Mouse (Mus musculus): Measurements from ENCODE around the gene Rasa4. TPM values are rescaled to one million over a fixed set of nuclear protein-coding genes. Genes with fewer than 3 reads are reported as not detected.
"Not testable (repeated sequence)": the region's sequence is repeated elsewhere in the genome, so short reads cannot be mapped to it uniquely, and the experiment has no call there.

The Rasa4 gene
- polyA plus RNA-seq, 1 experiment from 2014 or later, result 5.2 TPM

DNA sequence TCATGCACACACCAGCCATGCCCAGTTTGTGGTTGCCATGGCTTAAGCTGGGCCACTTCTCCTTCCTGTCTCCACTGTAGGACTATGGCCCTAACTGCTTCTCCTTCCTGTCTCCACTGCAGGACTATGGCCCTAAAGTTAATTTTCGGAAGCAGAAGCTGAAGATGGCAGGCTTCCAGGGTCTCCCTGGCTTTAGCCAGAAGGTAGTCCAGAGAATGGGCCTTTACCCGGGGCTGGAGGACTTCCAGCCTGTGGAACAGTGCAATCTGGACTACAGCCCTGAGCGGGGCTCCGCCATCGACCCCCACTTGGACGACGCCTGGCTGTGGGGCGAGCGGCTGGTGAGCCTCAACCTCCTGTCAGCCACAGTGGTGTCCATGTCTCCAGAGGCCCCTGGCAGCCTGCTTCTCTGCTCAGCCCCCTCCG, 56.4 kb downstream of the Rasa4 start:
- DNase-seq (ENCODE audit: low spot score), result no peak
- Histone ChIP-seq H3K4me3 (ENCODE audit: low read depth, low read length) (no peak overlapping the region), H3K9me3 (ENCODE audit: control insufficient read depth, low read length) (no peaks in the 10 kb centered on the region), H3K4me2 (replicated peaks; ENCODE audit: low read depth, low read length) (no peak overlapping the region), H3K9ac (ENCODE audit: low read depth, low read length) (no peak overlapping the region), H3K27me3 (ENCODE audit: control insufficient read depth, insufficient read depth, low read length) (no peaks in the 10 kb centered on the region), H3K27ac (ENCODE audit: low read depth, low read length) (no peak overlapping the region), H3K36me3 (ENCODE audit: control insufficient read depth, insufficient read depth, low read length) (peaks cover 4% of the 10 kb centered on the region; the same call in 1 of the 2 replicates), H3K4me1 (replicated peaks; ENCODE audit: control insufficient read depth, insufficient read depth, low read length) (no peaks in the 10 kb centered on the region; the same call in 1 of the 2 replicates)
- WGBS, result 95% methylated on average over 10 of the region's 10 CpGs
- no peak for ATAC-seq (ENCODE audit: low FRiP score)

DNA sequence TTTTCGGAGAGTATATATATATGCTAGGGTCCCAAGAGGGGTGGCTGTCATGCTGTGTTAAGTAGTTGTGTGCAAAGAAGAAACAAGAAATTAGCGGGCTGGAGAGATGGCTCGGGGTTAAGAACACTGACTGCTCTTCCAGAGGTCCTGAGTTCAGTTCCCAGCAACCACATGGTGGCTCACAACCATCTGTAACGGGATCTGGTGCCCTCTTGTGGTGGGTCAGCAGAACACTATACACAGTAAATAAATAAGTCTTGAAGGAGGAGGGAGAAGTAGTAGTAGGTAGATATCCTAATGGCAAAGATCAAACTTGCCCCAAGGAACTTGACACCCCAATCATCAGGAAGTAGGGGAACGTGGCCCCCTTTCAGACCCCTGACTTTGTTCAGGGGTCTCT, 59.0 kb downstream of the Rasa4 start:
- Histone ChIP-seq H3K27me3 (ENCODE audit: control insufficient read depth, insufficient read depth, low read length) (no peaks in the 10 kb centered on the region), H3K9ac (ENCODE audit: low read depth, low read length) (no peak overlapping the region), H3K36me3 (ENCODE audit: control insufficient read depth, insufficient read depth, low read length) (peaks cover 4% of the 10 kb centered on the region; the same call in 1 of the 2 replicates), H3K4me1 (replicated peaks; ENCODE audit: control insufficient read depth, insufficient read depth, low read length) (no peaks in the 10 kb centered on the region), H3K4me3 (ENCODE audit: low read depth, low read length) (no peak overlapping the region), H3K4me2 (replicated peaks; ENCODE audit: low read depth, low read length) (no peak overlapping the region), H3K27ac (ENCODE audit: low read depth, low read length) (no peak overlapping the region), H3K9me3 (ENCODE audit: control insufficient read depth, low read length) (no peaks in the 10 kb centered on the region)
- DNase-seq (ENCODE audit: low spot score) (no peak), ATAC-seq (ENCODE audit: low FRiP score) (no peak)
- WGBS, result 85% methylated on average over 5 of the region's 5 CpGs

DNA sequence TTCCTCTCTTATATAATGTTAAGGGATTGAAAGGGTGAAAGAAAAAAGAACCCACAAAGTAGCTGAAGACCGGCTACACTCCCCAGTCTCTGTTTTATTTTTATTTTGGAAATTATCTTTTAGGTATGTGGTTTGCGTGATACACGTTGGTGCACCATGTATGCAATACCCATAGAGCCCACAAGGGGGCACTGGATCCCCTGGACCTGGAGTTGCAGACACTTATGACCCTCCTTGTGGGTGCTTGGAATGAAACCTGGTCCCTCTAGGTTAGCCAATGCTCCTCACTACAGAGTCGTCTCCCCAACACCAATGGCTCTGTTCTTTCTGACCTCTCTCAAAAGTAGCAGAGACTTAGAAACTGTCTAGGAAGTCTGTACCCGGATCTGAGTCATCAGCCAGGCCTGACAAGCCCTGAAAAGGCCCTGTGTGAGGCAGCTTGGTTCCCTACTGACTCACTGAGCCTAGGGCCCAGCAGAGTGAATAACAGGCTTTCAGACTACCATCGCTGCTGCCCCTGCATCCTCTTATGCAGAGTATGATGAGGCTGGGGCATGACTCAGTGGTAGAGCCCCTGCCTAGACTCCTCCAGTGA, 59.5 kb downstream of the Rasa4 start:
- 88% methylated on average over 6 of the region's 6 CpGs for WGBS
- Histone ChIP-seq H3K27me3 (ENCODE audit: control insufficient read depth, insufficient read depth, low read length) (no peaks in the 10 kb centered on the region), H3K27ac (ENCODE audit: low read depth, low read length) (no peak overlapping the region)

DNA sequence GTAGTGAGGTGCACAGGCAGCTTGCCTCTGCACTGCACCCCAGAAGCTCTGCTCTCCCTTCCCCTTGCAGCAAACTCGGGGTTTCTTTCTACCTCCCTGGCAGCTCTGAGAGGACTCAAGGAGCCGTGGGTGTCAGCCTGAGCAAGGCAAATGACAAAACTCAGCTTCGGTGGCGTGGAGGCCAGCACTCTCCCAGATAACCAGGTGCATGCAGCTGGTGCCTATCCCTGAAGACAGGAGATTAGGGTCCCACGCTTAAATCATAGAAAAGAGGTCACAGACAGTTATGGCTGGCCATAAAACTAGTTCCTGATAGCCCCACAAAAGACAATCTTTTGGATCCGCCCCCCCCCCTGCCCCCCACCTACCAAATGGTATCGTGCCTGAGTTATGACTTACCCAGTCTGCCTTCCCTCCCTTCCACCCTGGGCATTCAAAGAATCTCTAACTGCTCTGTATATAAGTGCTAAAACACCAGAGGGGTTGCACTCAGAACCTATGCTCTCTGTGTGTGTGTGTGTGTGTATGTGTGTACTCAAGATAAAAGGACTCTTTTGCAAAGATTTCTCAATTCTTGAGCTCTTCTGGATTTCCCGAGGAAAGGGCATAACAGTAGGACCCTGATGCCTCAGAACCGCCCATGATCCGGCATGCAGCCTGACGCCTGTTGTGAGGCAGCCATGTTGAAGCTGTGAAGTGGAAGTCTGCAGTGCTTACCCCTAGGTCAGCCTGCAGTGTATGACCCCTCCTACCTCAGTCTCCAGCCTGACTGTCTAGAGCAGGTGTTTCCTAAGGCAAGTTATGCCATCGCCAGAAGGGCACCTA, 61.1 kb downstream of the Rasa4 start:
- Histone ChIP-seq H3K4me1 (replicated peaks; ENCODE audit: control insufficient read depth, insufficient read depth, low read length) (no peaks in the 10 kb centered on the region), H3K27me3 (ENCODE audit: control insufficient read depth, insufficient read depth, low read length) (no peaks in the 10 kb centered on the region), H3K9me3 (ENCODE audit: control insufficient read depth, low read length) (no peaks in the 10 kb centered on the region), H3K36me3 (ENCODE audit: control insufficient read depth, insufficient read depth, low read length) (peaks cover 4% of the 10 kb centered on the region; the same call in 1 of the 2 replicates), H3K27ac (ENCODE audit: low read depth, low read length) (no peak overlapping the region), H3K4me3 (ENCODE audit: low read depth, low read length) (no peak overlapping the region), H3K4me2 (replicated peaks; ENCODE audit: low read depth, low read length) (no peak overlapping the region), H3K9ac (ENCODE audit: low read depth, low read length) (no peak overlapping the region)
- WGBS, result 82% methylated on average over 12 of the region's 12 CpGs
- no peak for DNase-seq (ENCODE audit: low spot score)
- no peak for ATAC-seq (ENCODE audit: low FRiP score)

More for the DNA sequence above, 59.5 kb downstream of the Rasa4 start:
- H3K9ac ChIP-seq (ENCODE audit: low read depth, low read length), result no peak overlapping the region
- H3K36me3 ChIP-seq (ENCODE audit: control insufficient read depth, insufficient read depth, low read length), result peaks cover 4% of the 10 kb centered on the region; the same call in 1 of the 2 replicates
- H3K4me1 ChIP-seq (replicated peaks; ENCODE audit: control insufficient read depth, insufficient read depth, low read length), result no peaks in the 10 kb centered on the region
- no peak overlapping the region for H3K4me2 ChIP-seq (replicated peaks; ENCODE audit: low read depth, low read length)
- no peak overlapping the region for H3K4me3 ChIP-seq (ENCODE audit: low read depth, low read length)
- ATAC-seq (ENCODE audit: low FRiP score) (no peak), DNase-seq (ENCODE audit: low spot score) (no peak)
- H3K9me3 ChIP-seq (ENCODE audit: control insufficient read depth, low read length), result no peaks in the 10 kb centered on the region

DNA sequence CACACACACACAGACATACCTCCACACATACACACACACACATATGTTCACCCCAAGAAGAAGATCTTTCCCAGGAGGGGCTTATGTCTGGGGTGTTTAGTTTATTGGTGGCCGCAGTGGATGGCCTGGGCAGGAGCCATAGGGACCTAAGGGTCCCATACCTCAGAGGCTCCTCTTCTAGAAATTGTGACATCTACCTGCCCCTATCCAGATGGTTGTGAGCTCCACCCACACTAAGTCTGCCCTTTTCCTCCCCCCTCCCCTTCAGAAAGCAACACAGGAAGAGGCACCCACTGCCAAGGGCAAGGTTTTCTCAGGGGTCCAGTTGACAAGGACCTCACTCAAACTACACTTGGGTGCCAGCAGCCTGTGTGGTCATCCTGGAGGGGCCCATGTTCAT, 63.2 kb downstream of the Rasa4 start:
- no peak overlapping the region for H3K27ac ChIP-seq (ENCODE audit: low read depth, low read length)
- no peak overlapping the region for H3K4me3 ChIP-seq (ENCODE audit: low read depth, low read length)
- no peaks in the 10 kb centered on the region for H3K9me3 ChIP-seq (ENCODE audit: control insufficient read depth, low read length)
- ATAC-seq (ENCODE audit: low FRiP score), result no peak
- no peak overlapping the region for H3K4me2 ChIP-seq (replicated peaks; ENCODE audit: low read depth, low read length)
- no peak for DNase-seq (ENCODE audit: low spot score)
- H3K9ac ChIP-seq (ENCODE audit: low read depth, low read length), result no peak overlapping the region
- H3K27me3 ChIP-seq (ENCODE audit: control insufficient read depth, insufficient read depth, low read length), result no peaks in the 10 kb centered on the region
- WGBS, result 94% methylated on average over 1 of the region's 1 CpGs
- H3K4me1 ChIP-seq (replicated peaks; ENCODE audit: control insufficient read depth, insufficient read depth, low read length), result no peaks in the 10 kb centered on the region
- H3K36me3 ChIP-seq (ENCODE audit: control insufficient read depth, insufficient read depth, low read length), result no peaks in the 10 kb centered on the region

DNA sequence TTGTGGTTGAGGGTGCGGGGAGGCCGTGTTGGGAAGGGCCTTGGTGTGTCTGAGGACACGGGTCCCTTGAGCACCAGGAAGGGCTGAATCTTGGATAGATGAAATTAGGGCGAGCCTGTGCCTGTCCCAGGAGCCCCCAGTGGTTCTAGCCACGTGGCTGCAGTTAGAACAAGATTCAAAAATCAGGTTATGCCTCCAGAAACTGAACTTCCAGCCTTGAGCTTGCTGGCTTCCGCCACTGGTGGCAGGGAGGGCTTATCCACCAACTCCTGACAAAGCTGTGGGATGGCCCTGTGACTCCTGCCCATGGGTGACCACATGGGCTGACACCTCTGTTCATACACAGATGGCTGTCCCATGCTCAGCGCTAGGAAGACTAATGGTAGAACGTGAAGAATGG, 64.0 kb downstream of the Rasa4 start:
- no peak overlapping the region for H3K27ac ChIP-seq (ENCODE audit: low read depth, low read length)
- no peaks in the 10 kb centered on the region for H3K36me3 ChIP-seq (ENCODE audit: control insufficient read depth, insufficient read depth, low read length)
- no peak overlapping the region for H3K9ac ChIP-seq (ENCODE audit: low read depth, low read length)
- DNase-seq (ENCODE audit: low spot score), result no peak
- WGBS, result 79% methylated on average over 8 of the region's 8 CpGs
- H3K4me2 ChIP-seq (replicated peaks; ENCODE audit: low read depth, low read length), result no peak overlapping the region
- ATAC-seq (ENCODE audit: low FRiP score), result no peak
- no peaks in the 10 kb centered on the region for H3K9me3 ChIP-seq (ENCODE audit: control insufficient read depth, low read length)
- H3K27me3 ChIP-seq (ENCODE audit: control insufficient read depth, insufficient read depth, low read length), result no peaks in the 10 kb centered on the region
- no peak overlapping the region for H3K4me3 ChIP-seq (ENCODE audit: low read depth, low read length)
- H3K4me1 ChIP-seq (replicated peaks; ENCODE audit: control insufficient read depth, insufficient read depth, low read length), result no peaks in the 10 kb centered on the region

DNA sequence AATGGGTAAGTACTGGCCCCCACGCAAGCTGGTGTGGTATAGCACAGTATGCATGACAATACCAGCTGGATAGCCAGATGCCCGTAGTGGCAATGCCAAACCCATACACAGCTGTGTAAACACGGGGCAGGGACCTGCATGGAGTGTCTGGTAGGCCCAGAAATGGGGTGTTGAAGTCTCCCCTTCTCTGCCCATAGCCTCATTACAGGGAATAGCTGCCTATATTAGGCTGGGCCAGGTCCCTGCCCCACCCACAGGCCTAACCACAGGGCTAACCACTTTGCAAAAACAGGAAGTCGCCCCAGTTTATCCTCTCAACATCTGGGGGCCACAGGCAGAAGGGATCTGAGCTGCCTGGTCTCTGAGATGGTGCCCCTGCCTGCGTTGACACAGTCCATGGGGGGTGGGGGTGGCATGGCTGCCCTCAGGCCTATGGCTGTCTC, 65.4 kb downstream of the Rasa4 start:
- not testable (repeated sequence) for H3K4me2 ChIP-seq (replicated peaks; ENCODE audit: low read depth, low read length); H3K9ac ChIP-seq (ENCODE audit: low read depth, low read length); H3K4me1 ChIP-seq (replicated peaks; ENCODE audit: control insufficient read depth, insufficient read depth, low read length); H3K9me3 ChIP-seq (ENCODE audit: control insufficient read depth, low read length); H3K4me3 ChIP-seq (ENCODE audit: low read depth, low read length); H3K27me3 ChIP-seq (ENCODE audit: control insufficient read depth, insufficient read depth, low read length); DNase-seq (ENCODE audit: low spot score); ATAC-seq (ENCODE audit: low FRiP score); H3K27ac ChIP-seq (ENCODE audit: low read depth, low read length); H3K36me3 ChIP-seq (ENCODE audit: control insufficient read depth, insufficient read depth, low read length)
- 68% methylated on average over 5 of the region's 5 CpGs for WGBS

DNA sequence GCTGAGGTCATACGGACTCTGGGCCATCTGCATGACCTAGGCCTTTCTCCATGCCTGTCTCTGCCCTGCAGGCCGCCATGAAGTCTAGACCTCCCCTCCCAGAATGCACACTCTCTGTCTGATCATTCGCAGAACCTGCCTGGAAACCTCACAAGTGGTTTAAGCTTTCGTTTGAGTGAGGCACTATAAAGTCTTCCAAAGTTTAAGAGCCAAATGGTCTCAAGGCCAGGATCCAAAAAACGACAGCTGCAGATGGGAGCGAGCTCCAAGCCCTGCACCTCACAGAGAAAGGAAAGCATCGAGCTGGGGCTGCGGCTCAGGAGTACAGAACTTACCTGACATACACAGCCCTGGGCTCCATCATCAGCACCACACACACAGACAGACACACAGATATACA, 68.6 kb downstream of the Rasa4 start:
- H3K9me3 ChIP-seq (ENCODE audit: control insufficient read depth, low read length), result no peaks in the 10 kb centered on the region
- no peak overlapping the region for H3K4me2 ChIP-seq (replicated peaks; ENCODE audit: low read depth, low read length)
- H3K36me3 ChIP-seq (ENCODE audit: control insufficient read depth, insufficient read depth, low read length), result no peaks in the 10 kb centered on the region
- DNase-seq (ENCODE audit: low spot score) (no peak), ATAC-seq (ENCODE audit: low FRiP score) (no peak)
- 86% methylated on average over 8 of the region's 8 CpGs for WGBS
- no peak overlapping the region for H3K27ac ChIP-seq (ENCODE audit: low read depth, low read length)
- no peak overlapping the region for H3K9ac ChIP-seq (ENCODE audit: low read depth, low read length)
- H3K4me1 ChIP-seq (replicated peaks; ENCODE audit: control insufficient read depth, insufficient read depth, low read length), result no peaks in the 10 kb centered on the region
- H3K4me3 ChIP-seq (ENCODE audit: low read depth, low read length), result no peak overlapping the region
- H3K27me3 ChIP-seq (ENCODE audit: control insufficient read depth, insufficient read depth, low read length), result no peaks in the 10 kb centered on the region

DNA sequence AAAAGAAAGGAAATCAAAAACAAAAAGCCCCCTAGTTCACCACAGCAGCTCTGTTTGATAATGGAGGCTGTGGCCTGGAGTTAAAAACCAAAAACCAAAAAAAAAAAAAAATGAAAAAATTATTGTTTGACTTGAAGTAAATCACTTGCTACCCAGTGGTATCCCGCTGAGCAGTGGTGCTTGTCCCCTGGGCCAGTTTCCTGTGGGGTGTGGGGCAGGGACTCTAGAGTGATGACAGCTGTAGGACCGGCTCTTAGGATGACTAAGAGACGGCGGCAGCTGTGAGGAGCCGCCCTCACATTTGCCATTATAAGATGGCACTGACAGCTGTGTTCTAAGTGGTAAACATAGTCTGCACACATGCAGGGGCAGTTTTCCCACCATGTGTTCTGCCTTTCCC, 71.7 kb downstream of the Rasa4 start:
- H3K4me2 ChIP-seq (replicated peaks; ENCODE audit: low read depth, low read length), result no peak overlapping the region
- no peaks in the 10 kb centered on the region for H3K4me1 ChIP-seq (replicated peaks; ENCODE audit: control insufficient read depth, insufficient read depth, low read length)
- no peaks in the 10 kb centered on the region for H3K27me3 ChIP-seq (ENCODE audit: control insufficient read depth, insufficient read depth, low read length)
- H3K4me3 ChIP-seq (ENCODE audit: low read depth, low read length), result no peak overlapping the region
- WGBS, result 83% methylated on average over 5 of the region's 5 CpGs
- no peak overlapping the region for H3K27ac ChIP-seq (ENCODE audit: low read depth, low read length)
- no peak for ATAC-seq (ENCODE audit: low FRiP score)
- DNase-seq (ENCODE audit: low spot score), result no peak
- no peak overlapping the region for H3K9ac ChIP-seq (ENCODE audit: low read depth, low read length)
- no peaks in the 10 kb centered on the region for H3K36me3 ChIP-seq (ENCODE audit: control insufficient read depth, insufficient read depth, low read length)
- no peaks in the 10 kb centered on the region for H3K9me3 ChIP-seq (ENCODE audit: control insufficient read depth, low read length)
